Mouse (Mus musculus): Measurements from ENCODE around the gene Dglucy. TPM values are rescaled to one million over a fixed set of nuclear protein-coding genes. Genes with fewer than 3 reads are reported as not detected.

Gene Dglucy
- polyA plus RNA-seq, 1 experiment from 2014 or later, result 2.7 TPM

DNA sequence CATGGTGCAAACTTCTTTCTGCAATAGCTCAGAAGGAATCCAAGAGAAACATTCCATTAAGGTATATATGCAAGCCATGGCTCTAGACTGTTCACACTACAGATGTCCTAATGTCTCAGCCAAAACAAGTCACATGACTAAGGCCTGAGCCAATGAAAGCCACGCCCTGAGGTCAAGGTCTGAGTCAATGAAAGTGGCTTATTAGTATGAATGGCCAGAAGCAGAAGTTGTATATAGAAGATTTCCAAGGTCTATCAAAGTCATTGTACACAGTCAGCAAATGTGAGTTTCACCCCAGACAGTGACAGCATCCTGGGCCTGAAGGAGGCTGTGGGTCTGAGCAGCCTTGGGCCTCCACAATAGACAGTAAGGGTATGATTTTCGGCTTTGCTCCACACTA, 52.2 kb downstream of the Dglucy start:
- Histone ChIP-seq H3K9me3 (no peaks in the 10 kb centered on the region), H3K4me3 (replicated peaks) (no peak overlapping the region), H3K36me3 (replicated peaks) (no peaks in the 10 kb centered on the region), H3K4me1 (peaks cover 7% of the 10 kb centered on the region), H3K27me3 (peaks cover 40% of the 10 kb centered on the region), H3K27ac (no peak overlapping the region), H3K9ac (no peak overlapping the region), H3K4me2 (no peak overlapping the region)
- no peak for ATAC-seq (ENCODE audit: low FRiP score)
- WGBS, result 69% methylated on average over 2 of the region's 2 CpGs

- Histone ChIP-seq H3K27ac (no peak overlapping the region), H3K4me2 (no peak overlapping the region), H3K36me3 (replicated peaks) (no peaks in the 10 kb centered on the region), H3K9ac (no peak overlapping the region), H3K4me1 (peaks cover 7% of the 10 kb centered on the region), H3K27me3 (peaks cover 44% of the 10 kb centered on the region), H3K4me3 (replicated peaks) (no peak overlapping the region), H3K9me3 (no peaks in the 10 kb centered on the region)
- 7% methylated on average over 8 of the region's 8 CpGs for WGBS
- ATAC-seq (ENCODE audit: low FRiP score), result no peak
Measured at GRCm38 (mm10) chr12:100831629-100832325, 52.9 kb downstream of the Dglucy start.

- WGBS, result 94% methylated on average over 3 of the region's 3 CpGs
- no peak for ATAC-seq (ENCODE audit: low FRiP score)
Measured at GRCm38 (mm10) chr12:100837208-100837607, 58.4 kb downstream of the Dglucy start.

DNA sequence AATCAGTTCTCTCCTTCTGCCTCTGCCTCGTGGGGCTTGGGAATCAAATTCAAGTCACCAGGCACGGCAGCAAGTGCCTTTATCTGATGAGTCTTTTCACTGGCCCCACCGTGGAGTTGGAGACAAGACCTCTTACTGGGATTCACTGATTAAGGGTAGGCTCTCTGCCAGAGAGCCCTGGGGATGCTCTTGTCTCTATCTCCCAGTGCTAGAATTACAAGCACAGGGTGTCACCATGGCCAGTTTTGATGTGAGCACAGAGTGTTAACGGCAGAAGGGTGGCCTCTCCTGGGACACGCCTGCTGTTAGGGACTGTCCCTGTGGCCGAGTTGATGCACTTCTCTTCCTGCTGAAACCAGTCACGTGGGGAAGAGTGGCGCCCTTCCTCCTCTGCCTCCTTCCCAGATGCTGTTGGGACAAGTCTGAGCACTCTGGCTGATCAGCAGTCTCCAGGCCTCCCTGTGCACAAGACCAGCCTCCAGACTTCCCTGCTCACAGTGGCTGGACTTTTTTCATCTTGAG, 60.3 kb downstream of the Dglucy start:
- 37% methylated on average over 8 of the region's 8 CpGs for WGBS
- Histone ChIP-seq H3K4me2 (no peak overlapping the region), H3K27me3 (peaks cover 16% of the 10 kb centered on the region), H3K4me3 (replicated peaks) (no peak overlapping the region), H3K9ac (no peak overlapping the region), H3K9me3 (no peaks in the 10 kb centered on the region), H3K27ac (no peak overlapping the region), H3K36me3 (replicated peaks) (no peaks in the 10 kb centered on the region), H3K4me1 (no peaks in the 10 kb centered on the region)
- ATAC-seq (ENCODE audit: low FRiP score), result no peak

More at GRCm38 (mm10) chr12:100837208-100837607, 58.4 kb downstream of the Dglucy start:
- Histone ChIP-seq H3K4me1 (no peaks in the 10 kb centered on the region; the same call in 1 of the 2 replicates), H3K4me3 (replicated peaks) (no peak overlapping the region), H3K36me3 (replicated peaks) (no peaks in the 10 kb centered on the region), H3K27me3 (peaks cover 33% of the 10 kb centered on the region), H3K9ac (no peak overlapping the region), H3K27ac (no peak overlapping the region), H3K9me3 (no peaks in the 10 kb centered on the region), H3K4me2 (no peak overlapping the region)

GRCm38 (mm10) chr12:100839926-100840325, 61.1 kb downstream of the Dglucy start:
- Histone ChIP-seq H3K9ac (no peak overlapping the region), H3K27me3 (peaks cover 14% of the 10 kb centered on the region; the same call in 1 of the 2 replicates), H3K27ac (no peak overlapping the region), H3K4me1 (no peaks in the 10 kb centered on the region), H3K36me3 (replicated peaks) (no peaks in the 10 kb centered on the region), H3K4me3 (replicated peaks) (no peak overlapping the region), H3K4me2 (no peak overlapping the region), H3K9me3 (no peaks in the 10 kb centered on the region)
- no peak for ATAC-seq (ENCODE audit: low FRiP score)
- WGBS, result 85% methylated on average over 6 of the region's 6 CpGs

GRCm38 (mm10) chr12:100841211-100841792, 62.4 kb downstream of the Dglucy start:
- Histone ChIP-seq H3K4me1 (no peaks in the 10 kb centered on the region), H3K9me3 (no peaks in the 10 kb centered on the region), H3K27ac (no peak overlapping the region), H3K4me3 (replicated peaks) (no peak overlapping the region), H3K9ac (no peak overlapping the region), H3K36me3 (replicated peaks) (no peaks in the 10 kb centered on the region), H3K27me3 (peaks cover 4% of the 10 kb centered on the region; the same call in 1 of the 2 replicates), H3K4me2 (no peak overlapping the region)
- peak; percentile 79 for ATAC-seq (ENCODE audit: low FRiP score)
- WGBS, result 21% methylated on average over 3 of the region's 3 CpGs

- WGBS, result 85% methylated on average over 4 of the region's 4 CpGs
- H3K4me1 ChIP-seq, result no peaks in the 10 kb centered on the region
- ATAC-seq (ENCODE audit: low FRiP score), result no peak
- H3K9me3 ChIP-seq, result no peaks in the 10 kb centered on the region
- no peaks in the 10 kb centered on the region for H3K27me3 ChIP-seq
- no peak overlapping the region for H3K4me3 ChIP-seq (replicated peaks)
- no peak overlapping the region for H3K4me2 ChIP-seq
- H3K27ac ChIP-seq, result no peak overlapping the region
- H3K36me3 ChIP-seq (replicated peaks), result no peaks in the 10 kb centered on the region
- H3K9ac ChIP-seq, result no peak overlapping the region
Measured at GRCm38 (mm10) chr12:100843171-100843570, 64.3 kb downstream of the Dglucy start.

GRCm38 (mm10) chr12:100844546-100844945, 65.7 kb downstream of the Dglucy start:
- ATAC-seq (ENCODE audit: low FRiP score), result no peak
- Histone ChIP-seq H3K4me2 (no peak overlapping the region), H3K4me1 (no peaks in the 10 kb centered on the region), H3K27me3 (no peaks in the 10 kb centered on the region), H3K36me3 (replicated peaks) (no peaks in the 10 kb centered on the region), H3K9ac (no peak overlapping the region), H3K9me3 (no peaks in the 10 kb centered on the region), H3K27ac (no peak overlapping the region), H3K4me3 (replicated peaks) (no peak overlapping the region)
- 87% methylated on average over 7 of the region's 7 CpGs for WGBS

DNA sequence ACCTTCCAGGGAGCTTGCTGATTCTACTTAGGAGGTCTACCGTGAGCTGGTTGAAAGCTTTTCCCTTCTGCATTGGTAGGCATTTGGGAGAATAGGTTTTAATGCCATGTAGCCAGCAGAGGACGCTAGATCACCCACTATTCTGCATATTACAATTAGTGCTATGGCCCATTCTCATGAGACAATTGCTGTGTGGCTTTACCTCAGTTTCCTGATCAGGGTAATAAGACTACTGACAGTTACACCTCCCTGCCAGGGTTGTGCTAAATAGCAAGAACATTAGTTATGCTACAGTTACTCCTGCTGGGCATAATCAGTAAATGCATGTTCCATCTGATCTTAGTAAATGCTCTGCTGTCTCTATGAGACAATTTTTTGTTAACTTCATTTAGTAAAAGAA, 67.0 kb downstream of the Dglucy start:
- H3K9ac ChIP-seq, result no peak overlapping the region
- ATAC-seq (ENCODE audit: low FRiP score), result no peak
- H3K27me3 ChIP-seq, result no peaks in the 10 kb centered on the region
- H3K4me1 ChIP-seq, result no peaks in the 10 kb centered on the region
- H3K4me3 ChIP-seq (replicated peaks), result no peak overlapping the region
- H3K4me2 ChIP-seq, result no peak overlapping the region
- WGBS, result 35% methylated on average over 2 of the region's 2 CpGs
- H3K27ac ChIP-seq, result no peak overlapping the region
- no peaks in the 10 kb centered on the region for H3K36me3 ChIP-seq (replicated peaks)
- no peaks in the 10 kb centered on the region for H3K9me3 ChIP-seq

DNA sequence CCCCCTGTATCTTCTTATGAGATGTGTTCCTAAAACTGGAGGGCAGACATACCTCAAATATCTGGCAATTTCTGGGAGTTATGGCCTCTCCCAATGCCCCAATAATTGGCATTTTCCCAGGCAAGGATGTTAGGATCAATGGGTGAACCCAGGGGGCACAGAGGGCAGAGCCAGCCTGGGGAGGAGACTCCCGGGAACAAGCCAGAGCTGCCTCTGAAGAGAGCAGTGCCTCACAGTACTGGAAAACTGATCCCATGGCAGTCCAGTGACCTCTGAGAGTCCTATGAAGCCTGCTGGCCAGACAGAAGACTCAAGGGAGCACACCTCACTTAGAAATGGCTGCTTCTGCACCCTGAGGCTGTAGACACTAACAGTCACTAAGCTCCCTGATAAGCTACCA, 67.7 kb downstream of the Dglucy start:
- ATAC-seq (ENCODE audit: low FRiP score), result no peak
- H3K4me2 ChIP-seq, result no peak overlapping the region
- H3K4me1 ChIP-seq, result no peaks in the 10 kb centered on the region
- no peaks in the 10 kb centered on the region for H3K9me3 ChIP-seq
- no peaks in the 10 kb centered on the region for H3K36me3 ChIP-seq (replicated peaks)
- H3K27me3 ChIP-seq, result no peaks in the 10 kb centered on the region
- WGBS, result 37% methylated on average over 1 of the region's 1 CpGs
- H3K27ac ChIP-seq, result no peak overlapping the region
- H3K4me3 ChIP-seq (replicated peaks), result no peak overlapping the region
- no peak overlapping the region for H3K9ac ChIP-seq

GRCm38 (mm10) chr12:100847437-100848080, 68.7 kb downstream of the Dglucy start:
- Histone ChIP-seq H3K27ac (no peak overlapping the region), H3K4me2 (no peak overlapping the region), H3K9ac (no peak overlapping the region), H3K36me3 (replicated peaks) (no peaks in the 10 kb centered on the region), H3K4me3 (replicated peaks) (no peak overlapping the region), H3K9me3 (no peaks in the 10 kb centered on the region), H3K4me1 (no peaks in the 10 kb centered on the region), H3K27me3 (no peaks in the 10 kb centered on the region)
- WGBS, result 79% methylated on average over 11 of the region's 11 CpGs
- ATAC-seq (ENCODE audit: low FRiP score), result no peak

DNA sequence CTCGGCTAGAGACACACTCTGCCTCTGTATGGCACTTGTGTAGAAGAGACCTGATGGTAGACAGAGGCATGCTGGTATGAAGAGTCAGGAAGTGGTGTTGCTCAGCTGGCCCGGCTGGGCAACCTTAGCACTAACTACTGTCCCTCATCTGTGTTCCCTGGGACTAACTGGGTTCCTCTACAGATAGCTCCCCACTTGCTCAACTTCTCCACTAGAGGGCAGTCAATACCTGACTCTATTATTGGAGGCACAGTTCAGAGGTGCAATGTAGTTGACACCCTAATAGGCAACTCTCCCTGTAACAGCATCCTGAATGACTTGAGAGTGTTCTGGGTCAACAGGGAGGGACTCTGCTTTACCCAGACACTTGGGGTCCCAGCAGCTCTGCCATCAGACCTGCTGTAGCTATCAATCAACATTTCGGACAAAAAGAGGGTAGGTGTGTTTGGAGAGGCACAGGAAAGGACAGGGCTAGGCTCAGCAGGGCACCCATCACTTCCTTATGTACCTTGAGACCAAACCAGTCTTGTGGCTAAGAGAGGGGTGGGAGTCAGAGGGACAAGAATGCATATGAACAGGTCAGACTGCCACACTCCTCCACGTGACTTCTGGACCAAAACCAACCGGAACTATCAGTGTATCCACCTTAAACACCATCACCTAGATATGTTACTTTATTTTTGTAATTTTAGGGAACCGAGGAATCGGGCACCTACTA, 70.7 kb downstream of the Dglucy start:
- H3K9ac ChIP-seq, result no peak overlapping the region
- no peak overlapping the region for H3K4me2 ChIP-seq
- WGBS, result 76% methylated on average over 7 of the region's 7 CpGs
- H3K9me3 ChIP-seq, result no peaks in the 10 kb centered on the region
- no peak overlapping the region for H3K4me3 ChIP-seq (replicated peaks)
- no peaks in the 10 kb centered on the region for H3K4me1 ChIP-seq
- H3K27ac ChIP-seq, result no peak overlapping the region
- H3K27me3 ChIP-seq, result no peaks in the 10 kb centered on the region
- no peaks in the 10 kb centered on the region for H3K36me3 ChIP-seq (replicated peaks)
- ATAC-seq (ENCODE audit: low FRiP score), result peak; percentile 81
